Mouse (Mus musculus): ENCODE measurements around the gene Rnf186. TPM values are rescaled to one million over a fixed set of nuclear protein-coding genes. Genes with fewer than 3 reads are reported as not detected.
A peak's percentile ranks its signal among the peaks of the same experiment; 100 is the strongest.

Gene Rnf186
- total RNA-seq (2021) = not detected in 2 replicates
- long read RNA-seq, partial matches to known transcripts = 0 of 1 reads
- long read RNA-seq, other reads (novel, unspliced or antisense) = 0 of 1 reads

GRCm38 (mm10) chr4:138966866-138967265, at the start of gene Rnf186:
Gene Rnf186, plus strand, starts transcription at chr4:138967112.
- DNase-seq = no peak

GRCm38 (mm10) chr4:138917282-138917681, 49.6 kb upstream of the Rnf186 start:
- DNase-seq = no peak

DNA sequence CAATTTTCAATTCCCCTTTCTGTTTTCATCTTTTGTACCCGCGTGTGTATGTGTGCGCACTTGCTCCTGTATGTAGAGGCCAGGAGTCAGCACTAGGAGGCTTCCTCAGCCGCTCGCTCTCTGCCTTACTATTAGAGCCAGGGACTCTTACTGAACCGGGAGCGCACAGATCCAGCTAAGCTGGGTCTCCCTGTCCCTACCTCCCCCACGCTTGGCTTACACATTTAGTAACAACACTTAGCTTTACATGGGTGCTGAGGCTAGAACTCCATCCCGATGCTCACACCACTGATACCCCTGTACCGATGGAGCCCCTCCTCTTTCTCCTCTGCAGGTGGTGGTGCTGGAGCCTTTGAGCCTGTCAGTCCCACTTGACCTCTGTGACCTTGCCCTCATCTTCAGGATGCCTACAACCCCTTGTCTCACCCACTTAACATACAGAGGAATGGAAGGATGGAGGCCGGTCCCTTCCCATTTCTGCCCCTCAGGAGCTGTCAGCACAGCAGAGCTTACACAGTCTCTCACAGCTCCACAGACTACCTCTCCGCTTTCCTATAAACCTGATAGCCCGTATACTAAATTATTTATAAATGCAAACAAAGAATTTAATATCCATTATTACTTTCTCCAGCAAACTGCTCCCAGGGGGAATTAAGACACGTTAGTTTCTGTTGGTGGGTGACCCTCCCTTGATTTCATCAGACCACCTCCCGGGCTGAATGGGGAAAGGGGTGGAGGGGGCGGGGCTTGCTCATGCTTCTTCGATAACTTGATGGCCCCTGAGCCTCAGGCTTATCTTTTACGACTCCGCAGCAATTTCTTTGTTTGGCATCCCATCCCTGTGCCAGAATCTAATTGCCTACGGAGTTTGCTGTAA, 45.4 kb upstream of the Rnf186 start:
- DNase-seq = no peak

DNA sequence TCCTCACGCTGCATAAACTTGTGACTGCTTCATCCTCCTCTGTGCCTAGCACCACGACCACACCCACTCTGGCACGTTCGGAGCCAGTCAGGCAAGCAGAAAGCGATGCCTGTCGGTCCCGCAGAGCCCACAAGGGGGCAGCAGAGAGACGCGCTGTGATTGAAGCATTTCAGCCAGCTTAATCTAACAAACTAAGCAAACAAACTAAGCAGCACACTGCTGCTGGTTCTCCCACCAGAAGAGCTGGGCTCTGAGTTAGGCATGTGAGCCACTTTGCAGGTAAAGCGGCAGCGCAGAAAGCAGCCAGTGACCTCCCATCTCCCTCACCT, 44.8 kb upstream of the Rnf186 start:
- peak; percentile 96 for DNase-seq

GRCm38 (mm10) chr4:138925561-138925960, 41.4 kb upstream of the Rnf186 start:
- DNase-seq = no peak

DNA sequence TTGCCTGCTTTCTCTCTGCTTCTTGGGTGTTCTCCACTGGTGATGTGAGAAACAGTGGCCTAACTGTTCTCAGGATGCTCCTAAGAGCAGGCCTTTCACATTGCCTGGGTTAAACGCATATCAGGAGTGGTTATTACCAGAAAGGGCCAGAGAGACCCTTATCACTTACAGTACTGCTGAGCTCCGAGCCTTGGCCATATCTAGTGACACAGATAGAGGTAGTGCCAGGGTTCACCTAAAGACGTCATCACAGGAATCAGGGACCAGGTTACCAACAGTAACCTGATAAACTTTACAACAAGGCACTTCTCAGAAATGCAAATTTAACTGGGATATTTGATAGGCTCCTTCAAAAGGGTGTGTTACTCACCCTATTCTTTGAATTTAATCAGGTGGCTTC, 33.0 kb upstream of the Rnf186 start:
- DNase-seq = no peak

- DNase-seq = no peak
These were observed 32.3 kb upstream of the Rnf186 start for GRCm38 (mm10) chr4:138934456-138935145.

GRCm38 (mm10) chr4:138938495-138939269, 28.2 kb upstream of the Rnf186 start:
- no peak for DNase-seq

DNA sequence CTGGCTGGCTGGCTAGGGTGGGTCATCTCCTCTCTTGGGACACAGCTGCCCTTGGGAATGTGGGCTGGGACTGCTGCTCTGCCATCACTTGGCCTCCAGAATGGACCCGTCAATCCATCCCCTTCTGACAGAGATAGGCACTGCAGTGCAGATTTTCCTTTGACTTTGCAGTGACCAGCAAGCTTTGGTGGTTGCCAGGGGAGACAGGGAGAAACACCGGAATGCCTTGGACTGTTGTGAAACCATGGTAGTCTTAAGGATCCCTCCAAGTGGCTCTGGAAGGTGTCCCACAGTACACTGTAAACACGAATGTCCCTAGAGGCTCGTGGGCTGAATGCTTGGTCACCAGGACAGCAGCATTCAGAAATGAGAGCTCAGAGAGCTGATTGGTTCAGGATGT, 27.4 kb upstream of the Rnf186 start:
- no peak for DNase-seq

DNA sequence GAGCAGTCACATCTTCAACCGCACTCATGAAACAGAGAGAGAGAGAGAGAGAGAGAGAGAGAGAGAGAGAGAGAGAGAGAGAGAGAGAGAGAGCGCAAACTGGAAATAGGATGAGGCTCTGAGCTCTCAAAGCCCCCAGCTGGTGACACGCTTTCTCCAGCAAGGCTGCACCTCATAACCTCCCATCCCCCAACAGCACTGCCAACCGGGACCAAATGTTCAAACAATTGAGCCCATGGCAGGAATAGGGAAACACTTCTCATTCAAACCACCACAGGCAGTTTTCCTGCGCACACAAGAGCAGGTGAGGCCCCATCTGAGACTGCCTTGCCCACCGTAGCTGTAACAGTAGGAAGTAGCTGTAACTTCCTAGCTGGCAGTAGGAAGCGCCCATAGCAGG, 25.5 kb upstream of the Rnf186 start:
- DNase-seq = no peak

DNA sequence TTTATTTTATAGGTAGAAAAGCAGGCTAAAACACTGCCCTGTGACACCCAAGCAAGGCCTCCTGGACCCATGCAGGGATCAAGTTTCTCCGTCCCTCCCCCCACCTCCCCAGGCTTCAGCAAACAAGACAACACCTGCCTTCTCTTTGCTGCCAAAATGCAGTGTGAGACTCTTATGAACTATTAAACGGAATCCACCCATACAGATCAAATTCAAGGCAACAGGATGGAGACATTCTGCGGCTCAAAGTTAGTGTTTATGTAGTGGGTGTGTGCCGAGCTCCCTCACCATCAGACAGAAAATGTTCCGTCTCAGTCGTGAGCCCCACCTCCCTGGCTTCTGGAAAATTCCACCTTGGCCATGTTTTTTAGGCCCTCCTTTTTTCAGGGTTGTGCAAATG, 24.9 kb upstream of the Rnf186 start:
- DNase-seq = no peak

DNA sequence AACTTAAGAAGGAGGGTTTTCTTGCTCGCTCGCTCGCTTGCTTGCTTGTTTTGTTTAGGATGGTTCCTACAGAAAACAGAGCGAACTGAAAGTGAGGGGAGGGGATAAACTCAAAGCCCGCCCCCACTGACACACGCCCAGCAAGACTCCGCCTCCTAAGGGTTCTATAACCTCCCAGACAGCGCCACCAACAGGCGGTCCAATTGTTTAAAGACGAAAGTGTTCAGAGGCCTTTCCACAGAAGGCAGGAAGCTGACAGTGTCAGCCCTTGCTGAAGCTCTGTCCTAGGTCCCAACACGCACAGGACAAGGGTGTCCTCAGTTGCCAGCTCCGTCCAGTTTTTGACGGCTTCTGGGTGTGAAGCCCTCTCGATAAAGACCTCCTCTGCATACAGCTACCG, 23.2 kb upstream of the Rnf186 start:
- peak; percentile 70 for DNase-seq

- no peak for DNase-seq
These were observed 18.7 kb upstream of the Rnf186 start for GRCm38 (mm10) chr4:138948257-138948656.

GRCm38 (mm10) chr4:138958612-138959011, 8.3 kb upstream of the Rnf186 start:
- DNase-seq = no peak

GRCm38 (mm10) chr4:138959120-138959519, 7.8 kb upstream of the Rnf186 start:
- DNase-seq = no peak

- no peak for DNase-seq
These were observed 7.0 kb upstream of the Rnf186 start for GRCm38 (mm10) chr4:138959926-138960325.

DNA sequence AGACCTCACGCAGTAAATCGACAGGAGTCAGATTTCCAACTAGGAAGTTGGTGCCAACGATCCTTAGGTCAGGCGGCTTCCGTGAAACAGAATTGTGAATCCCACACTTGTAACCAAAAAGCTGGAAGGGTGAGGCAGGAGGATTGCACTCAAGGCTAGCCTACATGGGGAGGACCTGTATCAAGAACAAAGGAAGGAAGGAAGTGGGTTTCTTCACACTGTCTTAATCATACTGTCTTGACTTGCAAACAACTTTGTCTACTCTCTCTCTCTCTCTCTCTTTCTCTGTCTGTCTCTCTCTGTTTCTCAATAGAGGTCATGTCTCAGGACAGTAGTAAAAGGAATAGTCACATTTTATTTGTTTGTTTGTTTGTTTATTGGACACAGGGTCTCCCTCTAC, 4.2 kb upstream of the Rnf186 start:
- no peak for DNase-seq

- no peak for DNase-seq
These were observed 1.0 kb upstream of the Rnf186 start for GRCm38 (mm10) chr4:138965871-138966270.

GRCm38 (mm10) chr4:138967485-138967884, 573 bp downstream of the Rnf186 start:
- DNase-seq = no peak

DNA sequence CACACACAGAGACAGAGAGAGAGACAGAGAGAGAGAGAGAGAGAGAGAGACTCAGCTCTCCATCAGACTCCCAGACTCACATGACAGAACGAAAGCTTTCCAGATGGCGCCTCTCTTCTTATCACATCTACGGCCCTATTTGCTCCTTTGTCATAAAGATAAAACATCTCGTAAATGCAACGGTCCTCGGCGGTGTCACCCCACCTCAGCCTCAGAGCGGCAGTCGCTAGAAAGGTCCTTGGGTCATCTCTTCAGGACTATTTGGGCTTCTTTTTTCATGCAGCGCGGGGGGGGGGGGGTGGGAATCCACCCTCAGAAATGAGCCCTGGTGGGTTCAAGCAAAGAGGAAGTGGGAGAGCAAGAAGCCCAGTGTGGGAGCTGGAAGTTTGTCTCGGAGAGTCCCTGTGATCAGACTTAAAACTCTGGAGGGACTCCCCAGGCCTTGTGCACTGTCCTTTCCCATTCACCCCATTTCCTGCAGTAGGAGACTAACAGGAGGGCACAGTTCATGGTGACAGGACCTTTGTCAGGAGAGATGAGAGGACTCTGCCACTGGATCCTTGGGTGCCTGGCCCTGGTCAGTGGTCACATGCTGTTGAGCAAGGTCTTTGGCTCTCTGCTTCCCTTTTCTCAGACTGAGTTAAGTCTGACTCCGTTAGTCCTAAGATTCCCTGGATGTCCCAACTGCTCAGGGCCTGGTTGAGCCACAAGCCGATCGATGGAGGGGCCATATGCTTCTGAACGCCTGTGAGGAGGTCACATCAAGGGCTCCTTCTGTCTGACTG, 2.1 kb downstream of the Rnf186 start:
- DNase-seq = no peak

- DNase-seq = no peak
These were observed 2.8 kb downstream of the Rnf186 start for GRCm38 (mm10) chr4:138969736-138970135.

- DNase-seq = no peak
These were observed 4.5 kb downstream of the Rnf186 start for GRCm38 (mm10) chr4:138971371-138971770.
